Mouse (Mus musculus): ENCODE data around the gene Clec3a. TPM values are rescaled to one million over a fixed set of nuclear protein-coding genes. Genes with fewer than 3 reads are reported as not detected.
A peak's percentile ranks its signal among the peaks of the same experiment; 100 is the strongest.

Gene Clec3a
- polyA plus RNA-seq (2014; fragmentation: Nextera tagmentation; extraction: Ambion mirVana): not detected in 2 replicates

DNA sequence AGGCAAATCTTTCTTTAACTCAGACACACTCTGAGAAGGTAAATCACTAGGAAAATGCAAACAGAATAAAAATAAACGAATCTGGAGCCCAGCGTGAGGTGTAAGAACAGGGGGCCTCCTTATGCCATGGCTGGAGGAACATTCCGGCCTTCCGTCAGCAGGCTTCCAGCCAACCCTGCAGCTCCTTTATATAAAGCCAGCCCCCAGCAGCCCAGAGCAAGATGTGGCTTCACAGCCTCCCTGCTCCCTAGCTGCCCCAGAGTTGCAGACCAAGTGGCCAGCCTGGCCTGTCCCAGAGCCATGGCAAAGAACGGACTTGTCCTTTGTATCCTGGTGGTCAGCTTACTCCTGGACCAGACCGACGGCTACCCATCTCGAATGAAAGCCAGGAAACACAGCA is at the start of gene Clec3a:
Gene Clec3a (plus strand): TSS at position 301 of the 400 bp plus-strand sequence.
- Histone ChIP-seq H3K27ac (ENCODE audit: low read depth, low read length) (no peak within 1 kb of the TSS), H3K27me3 (ENCODE audit: control insufficient read depth, insufficient read depth, low read length) (no peaks in the 10 kb centered on the region), H3K4me2 (no peak within 1 kb of the TSS), H3K4me1 (ENCODE audit: control insufficient read depth, insufficient read depth, low read length) (no peaks in the 10 kb centered on the region), H3K9me3 (replicated peaks; ENCODE audit: control insufficient read depth, low read length) (no peaks in the 10 kb centered on the region), H3K36me3 (ENCODE audit: control insufficient read depth, insufficient read depth, low read length) (no peaks in the 10 kb centered on the region), H3K4me3 (ENCODE audit: low read depth, low read length) (no peak within 1 kb of the TSS), H3K9ac (ENCODE audit: low read depth, low read length) (no peak within 1 kb of the TSS)
- WGBS (ENCODE audit: insufficient replicate concordance): 74% methylated on average over 8 of the region's 8 CpGs
- ATAC-seq (replicated peaks; ENCODE audit: insufficient number of reproducible peaks, low FRiP score, low TSS enrichment): no peak

DNA sequence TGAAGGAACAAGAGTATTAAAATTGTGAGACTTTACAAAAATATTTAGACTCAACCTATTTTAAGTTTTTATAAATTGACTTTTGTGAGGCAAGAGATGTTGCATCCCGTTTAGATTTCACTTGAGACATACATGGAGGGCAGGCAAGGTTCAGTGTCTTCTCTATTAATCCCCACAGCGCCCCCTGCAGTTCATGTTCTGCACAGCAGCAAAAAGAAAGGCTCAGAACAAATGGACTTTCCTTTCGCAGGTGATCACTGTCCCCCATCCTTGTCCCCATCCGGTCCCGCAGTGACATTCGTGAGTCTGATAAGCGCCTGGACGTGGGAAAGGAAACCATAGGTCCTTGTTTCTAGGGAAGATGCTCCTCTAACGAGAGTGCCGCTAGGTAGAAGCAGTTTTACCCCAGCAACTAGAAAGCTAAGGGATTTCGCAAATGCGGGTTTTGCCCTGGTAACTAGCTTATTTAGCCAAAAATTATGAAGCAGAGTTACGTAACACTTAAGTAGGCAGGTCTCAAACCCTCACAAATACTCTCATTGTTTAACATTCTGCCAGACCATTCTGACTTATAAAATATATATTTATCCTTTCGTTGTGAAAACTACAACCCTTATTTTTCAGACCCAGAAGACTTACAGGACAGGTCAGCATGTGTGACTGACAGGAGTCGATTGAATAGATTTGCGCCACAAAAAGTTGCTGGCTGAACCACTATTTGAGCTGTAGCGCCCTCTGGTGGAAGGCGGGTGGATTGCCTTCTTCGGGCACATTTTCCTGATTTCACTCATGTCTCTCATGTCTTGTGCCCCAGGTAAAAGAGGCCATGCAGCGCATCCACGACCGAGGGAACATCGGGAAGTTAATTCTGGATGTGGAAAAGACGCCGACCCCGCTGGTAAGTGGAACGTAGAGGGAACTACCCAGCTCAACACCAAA is 48.6 kb upstream of the Clec3a start:
- no peak for ATAC-seq (replicated peaks; ENCODE audit: insufficient number of reproducible peaks, low FRiP score, low TSS enrichment)
- no peaks in the 10 kb centered on the region for H3K4me1 ChIP-seq (ENCODE audit: control insufficient read depth, insufficient read depth, low read length)
- WGBS (ENCODE audit: insufficient replicate concordance): 35% methylated on average over 27 of the region's 27 CpGs
- H3K27ac ChIP-seq (ENCODE audit: low read depth, low read length): no peak overlapping the region
- H3K9ac ChIP-seq (ENCODE audit: low read depth, low read length): no peak overlapping the region
- H3K27me3 ChIP-seq (ENCODE audit: control insufficient read depth, insufficient read depth, low read length): no peaks in the 10 kb centered on the region
- 0 out of 2 replicates have a peak overlapping the region, but pooled peaks have one; percentile 23 for H3K4me2 ChIP-seq
- H3K9me3 ChIP-seq (replicated peaks; ENCODE audit: control insufficient read depth, low read length): no peaks in the 10 kb centered on the region
- H3K36me3 ChIP-seq (ENCODE audit: control insufficient read depth, insufficient read depth, low read length): no peaks in the 10 kb centered on the region
- H3K4me3 ChIP-seq (ENCODE audit: low read depth, low read length): no peak overlapping the region

DNA sequence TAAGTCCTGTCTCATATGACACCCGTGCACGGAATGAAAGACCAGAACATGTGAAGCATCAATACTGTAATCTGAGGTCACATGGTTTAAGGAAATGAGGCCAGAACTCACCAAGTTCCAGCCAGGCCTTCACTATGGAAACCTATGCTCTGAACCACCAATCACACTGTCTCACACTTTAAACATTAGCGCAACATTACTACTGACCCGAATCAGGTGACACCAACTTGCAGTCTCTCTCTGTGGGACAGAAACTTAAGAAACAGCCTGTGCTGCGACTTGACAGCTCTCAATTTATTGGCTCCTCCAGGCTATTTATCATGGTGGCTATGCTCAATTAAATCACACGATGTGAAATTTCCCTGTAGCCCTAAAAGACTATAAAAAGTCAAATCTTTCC is 43.5 kb upstream of the Clec3a start:
- no peaks in the 10 kb centered on the region for H3K9me3 ChIP-seq (replicated peaks; ENCODE audit: control insufficient read depth, low read length)
- H3K4me1 ChIP-seq (ENCODE audit: control insufficient read depth, insufficient read depth, low read length): no peaks in the 10 kb centered on the region
- no peak for ATAC-seq (replicated peaks; ENCODE audit: insufficient number of reproducible peaks, low FRiP score, low TSS enrichment)
- 81% methylated on average over 6 of the region's 6 CpGs for WGBS (ENCODE audit: insufficient replicate concordance)
- H3K27me3 ChIP-seq (ENCODE audit: control insufficient read depth, insufficient read depth, low read length): no peaks in the 10 kb centered on the region
- no peak overlapping the region for H3K27ac ChIP-seq (ENCODE audit: low read depth, low read length)
- no peak overlapping the region for H3K4me3 ChIP-seq (ENCODE audit: low read depth, low read length)
- no peak overlapping the region for H3K4me2 ChIP-seq
- H3K36me3 ChIP-seq (ENCODE audit: control insufficient read depth, insufficient read depth, low read length): no peaks in the 10 kb centered on the region
- H3K9ac ChIP-seq (ENCODE audit: low read depth, low read length): no peak overlapping the region

DNA sequence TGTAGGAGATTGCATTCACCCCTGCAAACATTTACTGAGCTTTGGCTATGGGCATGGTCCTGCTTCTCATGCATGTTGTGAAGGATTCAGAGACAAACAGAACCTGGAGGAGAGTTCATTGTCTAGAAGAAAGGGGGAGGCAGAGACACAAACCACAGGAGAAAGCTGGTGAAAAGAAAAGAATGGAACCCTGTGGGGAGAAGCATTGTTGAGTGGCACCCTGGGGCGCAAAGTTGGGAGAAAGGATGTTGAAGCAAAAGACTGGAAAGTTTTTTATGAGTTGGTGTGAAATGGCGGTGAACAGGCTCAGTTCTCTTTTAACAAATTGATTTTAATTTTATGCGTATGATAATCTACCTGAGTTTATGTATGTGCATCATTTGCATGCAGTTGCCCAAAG is 33.7 kb upstream of the Clec3a start:
- Histone ChIP-seq H3K9me3 (replicated peaks; ENCODE audit: control insufficient read depth, low read length) (no peaks in the 10 kb centered on the region), H3K4me2 (no peak overlapping the region), H3K27ac (ENCODE audit: low read depth, low read length) (no peak overlapping the region), H3K9ac (ENCODE audit: low read depth, low read length) (no peak overlapping the region), H3K4me3 (ENCODE audit: low read depth, low read length) (no peak overlapping the region), H3K27me3 (ENCODE audit: control insufficient read depth, insufficient read depth, low read length) (no peaks in the 10 kb centered on the region), H3K36me3 (ENCODE audit: control insufficient read depth, insufficient read depth, low read length) (no peaks in the 10 kb centered on the region), H3K4me1 (ENCODE audit: control insufficient read depth, insufficient read depth, low read length) (no peaks in the 10 kb centered on the region)
- ATAC-seq (replicated peaks; ENCODE audit: insufficient number of reproducible peaks, low FRiP score, low TSS enrichment): no peak
- 80% methylated on average over 3 of the region's 3 CpGs for WGBS (ENCODE audit: insufficient replicate concordance)

DNA sequence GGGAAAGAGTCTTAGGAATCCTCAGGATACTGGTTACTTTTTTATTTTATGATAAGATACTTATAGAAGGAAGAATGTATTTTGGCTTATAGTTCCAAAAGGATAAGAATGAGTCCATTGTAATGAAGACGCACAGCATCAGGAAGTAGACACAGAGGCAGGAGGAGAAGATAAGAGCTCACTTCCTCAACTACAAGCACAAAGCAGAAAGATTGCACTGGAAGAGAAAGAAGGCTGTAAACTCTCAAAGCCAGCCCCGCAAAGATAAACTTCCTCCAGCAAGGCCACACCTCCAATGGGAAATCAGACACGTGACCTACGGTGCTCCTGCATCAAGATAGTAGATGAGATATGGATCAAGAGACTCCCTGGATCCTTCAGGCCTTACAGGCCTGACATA is 30.4 kb upstream of the Clec3a start:
- Histone ChIP-seq H3K9me3 (replicated peaks; ENCODE audit: control insufficient read depth, low read length) (no peaks in the 10 kb centered on the region), H3K36me3 (ENCODE audit: control insufficient read depth, insufficient read depth, low read length) (no peaks in the 10 kb centered on the region), H3K9ac (ENCODE audit: low read depth, low read length) (no peak overlapping the region), H3K27me3 (ENCODE audit: control insufficient read depth, insufficient read depth, low read length) (no peaks in the 10 kb centered on the region), H3K4me1 (ENCODE audit: control insufficient read depth, insufficient read depth, low read length) (no peaks in the 10 kb centered on the region), H3K4me2 (no peak overlapping the region), H3K27ac (ENCODE audit: low read depth, low read length) (no peak overlapping the region), H3K4me3 (ENCODE audit: low read depth, low read length) (no peak overlapping the region)
- no peak for ATAC-seq (replicated peaks; ENCODE audit: insufficient number of reproducible peaks, low FRiP score, low TSS enrichment)
- WGBS (ENCODE audit: insufficient replicate concordance): 51% methylated on average over 4 of the region's 4 CpGs

DNA sequence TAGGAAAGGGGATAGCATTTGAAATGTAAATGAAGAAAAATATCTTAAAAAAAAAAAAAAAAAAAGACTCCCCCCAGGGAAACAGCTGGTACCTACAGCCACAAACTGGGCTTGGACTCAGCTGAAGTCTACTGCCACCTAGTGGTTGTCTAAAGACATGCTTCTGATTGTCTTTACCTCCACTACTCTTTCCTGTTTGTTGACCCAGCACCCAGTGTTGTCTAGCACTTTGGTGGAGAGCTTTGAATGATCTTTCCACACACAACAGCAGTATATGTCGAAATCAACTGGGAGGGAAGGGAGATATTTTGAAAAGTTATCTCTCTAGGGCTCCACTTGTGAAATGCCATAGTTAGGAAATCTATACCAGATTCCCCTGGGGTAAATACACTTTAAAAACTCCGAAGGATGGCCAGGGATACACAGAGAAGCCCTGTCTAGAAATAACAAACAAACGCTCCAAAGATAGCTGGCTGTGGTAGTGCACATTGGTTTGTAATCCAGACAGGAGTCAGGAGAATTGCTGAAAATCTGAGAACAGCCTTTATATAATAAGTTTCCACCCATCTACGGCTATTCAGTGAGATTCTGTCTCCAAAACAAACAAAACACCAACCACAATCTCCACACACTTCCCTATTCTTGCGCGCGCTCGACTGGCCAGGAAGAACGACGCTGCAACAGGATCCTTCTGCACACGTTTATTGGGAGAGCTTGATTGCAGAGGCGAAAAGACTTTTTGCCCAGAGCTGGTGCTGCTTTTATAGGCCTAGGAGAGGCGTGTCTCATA is 27.2 kb upstream of the Clec3a start:
- Histone ChIP-seq H3K27ac (ENCODE audit: low read depth, low read length) (no peak overlapping the region), H3K4me3 (ENCODE audit: low read depth, low read length) (no peak overlapping the region), H3K4me1 (ENCODE audit: control insufficient read depth, insufficient read depth, low read length) (no peaks in the 10 kb centered on the region), H3K27me3 (ENCODE audit: control insufficient read depth, insufficient read depth, low read length) (no peaks in the 10 kb centered on the region), H3K36me3 (ENCODE audit: control insufficient read depth, insufficient read depth, low read length) (no peaks in the 10 kb centered on the region), H3K4me2 (no peak overlapping the region), H3K9ac (ENCODE audit: low read depth, low read length) (no peak overlapping the region), H3K9me3 (replicated peaks; ENCODE audit: control insufficient read depth, low read length) (no peaks in the 10 kb centered on the region)
- no peak for ATAC-seq (replicated peaks; ENCODE audit: insufficient number of reproducible peaks, low FRiP score, low TSS enrichment)
- WGBS (ENCODE audit: insufficient replicate concordance): 78% methylated on average over 11 of the region's 13 CpGs

DNA sequence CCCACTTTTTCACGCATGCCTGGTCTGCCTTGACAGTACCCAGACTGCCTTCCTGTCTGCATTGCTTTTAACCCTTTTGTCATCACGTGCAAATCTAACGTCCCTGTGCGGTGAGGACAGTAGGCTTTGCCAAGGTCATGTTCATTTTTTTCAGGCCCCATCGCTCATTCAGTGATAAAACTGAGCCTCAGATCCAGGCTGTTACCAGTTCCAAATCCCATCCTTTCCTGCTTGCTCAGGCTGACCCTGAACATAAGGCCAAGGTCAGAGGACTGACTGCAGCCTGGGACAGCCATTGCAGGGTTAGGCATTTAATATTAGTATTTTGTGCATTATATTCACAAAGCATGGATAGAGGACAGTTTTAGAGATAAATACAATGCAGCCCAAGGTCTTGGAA is 19.6 kb upstream of the Clec3a start:
- H3K27me3 ChIP-seq (ENCODE audit: control insufficient read depth, insufficient read depth, low read length): no peaks in the 10 kb centered on the region
- no peak overlapping the region for H3K4me2 ChIP-seq
- WGBS (ENCODE audit: insufficient replicate concordance): 84% methylated on average over 5 of the region's 5 CpGs
- ATAC-seq (replicated peaks; ENCODE audit: insufficient number of reproducible peaks, low FRiP score, low TSS enrichment): no peak
- H3K4me3 ChIP-seq (ENCODE audit: low read depth, low read length): no peak overlapping the region
- no peaks in the 10 kb centered on the region for H3K9me3 ChIP-seq (replicated peaks; ENCODE audit: control insufficient read depth, low read length)
- H3K9ac ChIP-seq (ENCODE audit: low read depth, low read length): no peak overlapping the region
- no peaks in the 10 kb centered on the region for H3K4me1 ChIP-seq (ENCODE audit: control insufficient read depth, insufficient read depth, low read length)
- no peak overlapping the region for H3K27ac ChIP-seq (ENCODE audit: low read depth, low read length)
- H3K36me3 ChIP-seq (ENCODE audit: control insufficient read depth, insufficient read depth, low read length): no peaks in the 10 kb centered on the region

DNA sequence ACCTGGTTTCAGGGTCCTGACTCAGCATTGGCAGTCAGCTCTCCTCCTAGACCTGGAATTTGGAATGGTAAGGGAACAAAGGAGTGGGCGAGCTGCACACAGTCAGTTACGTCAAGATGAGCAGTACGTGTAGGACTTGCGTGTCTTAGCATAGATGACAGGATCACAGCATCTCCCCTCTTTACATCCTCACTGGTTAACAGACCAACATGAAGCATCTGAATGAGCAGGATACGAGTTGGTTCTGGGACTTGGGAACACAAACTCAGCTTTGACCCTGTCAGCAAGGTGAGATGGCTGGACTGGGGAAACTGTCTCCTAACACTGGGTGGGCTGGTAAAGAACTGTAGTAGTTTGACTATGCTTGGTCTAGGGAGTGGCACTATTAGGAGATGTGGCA is 18.6 kb upstream of the Clec3a start:
- Histone ChIP-seq H3K4me2 (no peak overlapping the region), H3K27ac (ENCODE audit: low read depth, low read length) (no peak overlapping the region), H3K9ac (ENCODE audit: low read depth, low read length) (no peak overlapping the region), H3K36me3 (ENCODE audit: control insufficient read depth, insufficient read depth, low read length) (no peaks in the 10 kb centered on the region), H3K4me3 (ENCODE audit: low read depth, low read length) (no peak overlapping the region), H3K27me3 (ENCODE audit: control insufficient read depth, insufficient read depth, low read length) (no peaks in the 10 kb centered on the region), H3K4me1 (ENCODE audit: control insufficient read depth, insufficient read depth, low read length) (no peaks in the 10 kb centered on the region), H3K9me3 (replicated peaks; ENCODE audit: control insufficient read depth, low read length) (no peaks in the 10 kb centered on the region)
- no peak for ATAC-seq (replicated peaks; ENCODE audit: insufficient number of reproducible peaks, low FRiP score, low TSS enrichment)
- 93% methylated on average over 5 of the region's 5 CpGs for WGBS (ENCODE audit: insufficient replicate concordance)

Measured in heart, embryonic 11.5 days (tissue).